Mouse (Mus musculus): ENCODE measurements at regions not wholly inside any gene's neighbourhood (a gene's known extent, or its start where the extent isn't known, plus 50 kb on each side); places are given as distances from the start of the nearest gene placed in this dataset.

DNA sequence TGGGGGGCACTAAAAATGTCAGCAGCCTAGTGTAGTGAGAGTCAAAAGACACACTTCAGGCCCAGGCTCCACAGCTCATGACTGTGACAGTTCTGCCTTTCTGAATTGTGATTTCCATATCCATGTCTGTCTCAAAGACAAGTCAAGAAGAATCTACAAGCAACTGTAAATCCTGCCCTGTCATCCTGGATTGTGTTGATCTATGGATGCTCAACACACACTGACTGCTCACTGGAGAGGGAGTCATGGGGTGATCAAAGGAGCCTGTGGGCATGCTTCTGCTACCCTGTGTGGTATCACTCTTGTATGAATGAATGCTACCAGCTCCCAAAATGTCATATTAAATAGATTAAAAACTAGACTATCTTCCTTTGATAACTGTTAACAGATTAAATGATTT is 186.4 kb upstream of the Meis1 start:
- TF ChIP-seq CTCF (IDR thresholded peaks at IDR 0.05), result no peak
- TF ChIP-seq EP300 (IDR thresholded peaks at IDR 0.05), result no peak
